8 mouse cellular contexts compared by ENCODE assay signal in genomic region chr17:74394855-74395254, GRCm38 (mm10). TPM values are rescaled to one million over a fixed set of nuclear protein-coding genes. Genes with fewer than 3 reads are reported as not detected.
A peak's percentile ranks its signal among the peaks of the same experiment; 100 is the strongest.
DNase-seq lines count a peak whose midpoint lies in the region; ATAC-seq and TF ChIP-seq lines count a peak whose summit lies in the region.

No protein-coding gene starts in this region.

- H3K9ac ChIP-seq in heart, embryonic 16.5 days (ENCODE audit: low read length) = peak overlapping the region; percentile 75
- peak overlapping the region; percentile 45 for H3K9ac ChIP-seq in liver, adult 2 months (ENCODE audit: low read depth, low read length)
- H3K9ac ChIP-seq in neural tube, embryonic 11.5 days (ENCODE audit: low read length) = peak overlapping the region; percentile 23; the same call in 1 of the 2 replicates

- no peaks in the 10 kb centered on the region for H3K27me3 ChIP-seq in heart, embryonic 16.5 days (ENCODE audit: control insufficient read depth, insufficient read depth, low read length)
- H3K27me3 ChIP-seq in liver, adult 2 months (ENCODE audit: control insufficient read depth, insufficient read depth, low read length) = no peaks in the 10 kb centered on the region
- H3K27me3 ChIP-seq in neural tube, embryonic 11.5 days (ENCODE audit: control insufficient read depth, insufficient read depth, low read length) = no peaks in the 10 kb centered on the region

- H3K79me2 ChIP-seq in liver, adult 2 months (ENCODE audit: control insufficient read depth, insufficient read depth, low read length) = no peaks in the 10 kb centered on the region; the same call in 1 of the 2 replicates

- no peaks in the 10 kb centered on the region for H3K9me3 ChIP-seq in heart, embryonic 16.5 days (replicated peaks; ENCODE audit: control insufficient read depth, low read length)
- no peaks in the 10 kb centered on the region for H3K9me3 ChIP-seq in neural tube, embryonic 11.5 days (ENCODE audit: control insufficient read depth, low read length)

- peak overlapping the region; percentile 75 for H3K4me2 ChIP-seq in heart, embryonic 16.5 days (ENCODE audit: low read depth, low read length)
- peak overlapping the region; percentile 45 for H3K4me2 ChIP-seq in neural tube, embryonic 11.5 days (ENCODE audit: low read depth)

- ATAC-seq in heart, embryonic 16.5 days (replicated peaks; ENCODE audit: extremely low read depth, insufficient read depth, low FRiP score) = peak; percentile 16
- peak; percentile 21 for ATAC-seq in neural tube, embryonic 11.5 days (ENCODE audit: insufficient read depth, low FRiP score, low TSS enrichment)

- DNase-seq in lung, adult 2 months = peak; percentile 14
- no peak for DNase-seq in lung, postnatal 14 days
- DNase-seq in liver, adult 2 months (ENCODE audit: extremely low read depth, low read depth, low spot score) = no peak
- DNase-seq in neural tube, embryonic 11.5 days (ENCODE audit: low spot score) = no peak
- no peak for DNase-seq in gastrocnemius, postnatal 10 days
- DNase-seq in Muller cell, postnatal 12 days (ENCODE audit: inconsistent ontology term) = no peak

- H3K4me3 ChIP-seq in lung, adult 2 months (replicated peaks; ENCODE audit: extremely low read depth, low read depth, low read length) = peak overlapping the region; percentile 61
- peak overlapping the region; percentile 61 for H3K4me3 ChIP-seq in bone marrow macrophage, adult 2 months (ENCODE audit: insufficient read depth, low read length)
- H3K4me3 ChIP-seq in heart, embryonic 16.5 days (ENCODE audit: low read length) = peak overlapping the region; percentile 78
- H3K4me3 ChIP-seq in liver, adult 2 months (ENCODE audit: insufficient read depth, low read depth, low read length) = peak overlapping the region; percentile 34
- peak overlapping the region; percentile 90 for H3K4me3 ChIP-seq in neural tube, embryonic 11.5 days (ENCODE audit: low read depth, low read length)

- H3K27ac ChIP-seq in bone marrow macrophage, adult 2 months (ENCODE audit: insufficient read depth, low read depth, low read length) = no peak overlapping the region
- peak overlapping the region; percentile 75 for H3K27ac ChIP-seq in heart, embryonic 16.5 days (ENCODE audit: low read length)
- H3K27ac ChIP-seq in liver, adult 2 months (replicated peaks; ENCODE audit: insufficient read depth, low read depth, low read length) = peak overlapping the region; percentile 5
- H3K27ac ChIP-seq in neural tube, embryonic 11.5 days (ENCODE audit: low read depth, low read length) = no peak overlapping the region

- TF ChIP-seq CTCF in lung, adult 2 months (IDR thresholded peaks at IDR 0.05; ENCODE audit: insufficient read depth, low read length) = no peak
- TF ChIP-seq CTCF in bone marrow macrophage, adult 2 months (IDR thresholded peaks at IDR 0.05; ENCODE audit: low read depth, low read length) = no peak
- no peak for TF ChIP-seq CTCF in liver, adult 2 months (IDR thresholded peaks at IDR 0.05; ENCODE audit: low read depth, low read length)

- TF ChIP-seq POLR2A in lung, adult 2 months (IDR thresholded peaks at IDR 0.05; ENCODE audit: borderline replicate concordance, extremely low read depth, low read depth, low read length) = no peak
- no peak for TF ChIP-seq POLR2A in bone marrow macrophage, adult 2 months (IDR thresholded peaks at IDR 0.05; ENCODE audit: borderline replicate concordance, low read depth, low read length)
- TF ChIP-seq POLR2A in liver, adult 2 months (IDR thresholded peaks at IDR 0.05; ENCODE audit: extremely low read depth, insufficient read depth, low read length) = no peak

- H3K4me1 ChIP-seq in lung, adult 2 months (ENCODE audit: control insufficient read depth, insufficient read depth, low read length) = peaks cover 3% of the 10 kb centered on the region
- peaks cover 12% of the 10 kb centered on the region for H3K4me1 ChIP-seq in bone marrow macrophage, adult 2 months (ENCODE audit: control insufficient read depth, insufficient read depth, low read length)
- peaks cover 9% of the 10 kb centered on the region; the same call in 1 of the 2 replicates for H3K4me1 ChIP-seq in heart, embryonic 16.5 days (ENCODE audit: control insufficient read depth, insufficient read depth, low read length)
- H3K4me1 ChIP-seq in liver, adult 2 months (ENCODE audit: control insufficient read depth, insufficient read depth, low read length) = peaks cover 7% of the 10 kb centered on the region
- H3K4me1 ChIP-seq in neural tube, embryonic 11.5 days (ENCODE audit: control insufficient read depth, insufficient read depth, low read length) = no peaks in the 10 kb centered on the region

- WGBS in lung, adult 2 months = 15% methylated on average over 16 of the region's 16 CpGs
- 22% methylated on average over 16 of the region's 16 CpGs for WGBS in heart, embryonic 16.5 days
- 8% methylated on average over 16 of the region's 16 CpGs for WGBS in liver, adult 2 months
- WGBS in neural tube, embryonic 11.5 days = 31% methylated on average over 16 of the region's 16 CpGs

- no peaks in the 10 kb centered on the region for H3K36me3 ChIP-seq in heart, embryonic 16.5 days (ENCODE audit: control insufficient read depth, insufficient read depth)
- no peaks in the 10 kb centered on the region for H3K36me3 ChIP-seq in liver, adult 2 months (ENCODE audit: control insufficient read depth, insufficient read depth, low read length)
- H3K36me3 ChIP-seq in neural tube, embryonic 11.5 days (ENCODE audit: control insufficient read depth, insufficient read depth, low read length) = no peaks in the 10 kb centered on the region

RNA-seq across cellular contexts. Expression of gene Slc30a6, which starts 0.6 kb away (rescaled TPM):
- polyA plus RNA-seq in lung, adult 2 months (2012; rRNA removed) = 14.8 and 20.5 TPM in 2 replicates
- polyA plus RNA-seq in bone marrow macrophage, adult 2 months (2012; ENCODE audit: insufficient read depth, insufficient read length, missing spikeins) = 22.5 and 24.2 TPM in 2 replicates
- 25.9 and 26.7 TPM in 2 replicates for polyA plus RNA-seq in heart, embryonic 16.5 days (2015; fragmentation: Nextera tagmentation; extraction: Ambion mirVana)
- 22.7 and 23.6 TPM in 2 replicates for total RNA-seq in liver, adult 2 months (2014; rRNA removed)
- polyA plus RNA-seq in liver, adult 2 months (2012; rRNA removed) = 13.5 and 14.4 TPM in 2 replicates
- 31.6 and 33.1 TPM in 2 replicates for polyA plus RNA-seq in neural tube, embryonic 11.5 days (2014; fragmentation: Nextera tagmentation; extraction: Ambion mirVana)
- total RNA-seq in gastrocnemius, postnatal 10 days (2021) = 1 to 10 TPM; 6.3 to 9.9 TPM

RNA-seq across cellular contexts. Expression of gene Spast, which starts 56.1 kb away (rescaled TPM):
- polyA plus RNA-seq in lung, adult 2 months (2012; rRNA removed) = 5.1 and 5.9 TPM in 2 replicates
- 24.0 and 26.9 TPM in 2 replicates for polyA plus RNA-seq in bone marrow macrophage, adult 2 months (2012; ENCODE audit: insufficient read depth, insufficient read length, missing spikeins)
- 9.1 and 9.4 TPM in 2 replicates for polyA plus RNA-seq in heart, embryonic 16.5 days (2015; fragmentation: Nextera tagmentation; extraction: Ambion mirVana)
- total RNA-seq in liver, adult 2 months (2014; rRNA removed) = 15.0 and 16.8 TPM in 2 replicates
- polyA plus RNA-seq in liver, adult 2 months (2012; rRNA removed) = 5.6 and 6.1 TPM in 2 replicates
- 48.9 and 49.3 TPM in 2 replicates for polyA plus RNA-seq in neural tube, embryonic 11.5 days (2014; fragmentation: Nextera tagmentation; extraction: Ambion mirVana)
- total RNA-seq in gastrocnemius, postnatal 10 days (2021) = 10 to 100 TPM; 48.9 to 51.6 TPM

Comparison
In these comparisons a context has a peak if more than half of its experiments do, and no peak if none do; other contexts are left out.
1. H3K4me3 ChIP-seq: peak in every context shown above with its lines; median percentile 90 in neural tube, embryonic 11.5 days; 78 in heart, embryonic 16.5 days; 61 in lung, adult 2 months; 61 in bone marrow macrophage, adult 2 months; 34 in liver, adult 2 months.
2. H3K27ac ChIP-seq: peak in heart, embryonic 16.5 days (single experiment) and liver, adult 2 months (single experiment); none in bone marrow macrophage, adult 2 months (single experiment) and neural tube, embryonic 11.5 days (single experiment).
3. H3K9ac ChIP-seq: peak in every context shown above with its lines; median percentile 75 in heart, embryonic 16.5 days; 45 in liver, adult 2 months; 23 in neural tube, embryonic 11.5 days.